Mouse (Mus musculus) forelimb bud, embryonic 11.5 days (tissue): ENCODE measurements around the gene Nid1.
"Not testable (repeated sequence)": the region's sequence is repeated elsewhere in the genome, so short reads cannot be mapped to it uniquely, and the experiment has no call there.

Experiments used
- DNase-seq: peaks from one replicate; pipeline ENCODE4 v3.0.0-alpha.2; 2012; ENCODE audit warnings: low read depth, low spot score

Nid1 gene

DNA sequence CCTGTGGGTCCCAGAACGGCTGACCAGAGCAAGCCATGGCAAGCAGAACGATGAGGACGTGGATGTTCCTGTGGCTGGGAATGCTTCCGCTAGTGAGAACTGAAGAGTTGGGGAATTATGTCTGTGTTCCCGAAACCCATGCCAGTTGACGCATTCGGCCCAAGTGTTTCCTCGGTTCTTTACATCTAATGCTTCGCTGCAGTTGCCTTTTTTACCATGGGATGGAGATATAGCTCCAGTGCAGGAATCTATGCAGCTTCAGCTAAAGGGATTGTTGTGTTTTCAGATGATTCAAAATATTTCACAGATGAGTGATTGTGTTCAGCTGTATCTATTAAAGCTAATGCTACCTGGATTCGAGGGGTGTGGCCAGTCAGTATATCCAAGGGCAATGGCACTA lies 105.7 kb downstream of the Nid1 start:
- not testable (repeated sequence) for DNase-seq

DNA sequence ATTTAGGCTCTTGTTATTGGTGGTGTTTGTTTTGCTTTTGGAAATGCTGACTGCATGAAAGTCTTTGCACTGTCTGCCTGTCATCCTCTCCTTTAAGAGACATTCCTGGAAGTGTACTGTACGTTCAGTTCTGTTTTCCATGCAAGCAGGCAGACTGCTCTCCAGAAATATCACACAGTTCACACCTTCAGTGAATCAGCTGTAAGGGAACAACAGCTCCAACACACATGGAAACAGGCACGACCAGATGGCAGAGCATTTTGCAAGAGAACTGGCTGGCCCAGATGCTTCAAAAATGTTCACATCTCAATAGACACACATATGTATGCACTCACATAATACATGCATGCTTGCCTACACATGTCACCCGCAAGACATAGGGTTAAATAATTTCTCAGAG lies 109.4 kb downstream of the Nid1 start:
- no peak for DNase-seq

DNA sequence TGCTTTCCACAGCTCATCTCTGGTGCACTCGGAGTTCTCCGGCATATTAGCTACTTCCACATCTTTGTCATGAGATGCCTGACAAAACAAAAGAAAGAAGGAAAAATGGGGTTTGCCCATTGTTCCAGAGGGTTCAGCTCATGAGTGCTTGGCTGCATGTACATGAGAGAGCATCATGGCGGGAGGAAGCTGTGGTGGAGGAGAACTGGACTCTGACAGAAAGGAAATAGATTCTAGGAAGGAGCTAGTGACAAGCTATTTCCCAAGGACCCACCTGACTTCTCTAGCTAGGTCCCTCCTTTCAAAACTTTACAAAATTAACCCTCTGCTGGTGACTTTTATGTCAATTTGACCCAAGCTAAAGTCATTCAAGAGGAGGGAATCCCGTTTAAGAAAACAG lies 110.5 kb downstream of the Nid1 start:
- DNase-seq: no peak

DNA sequence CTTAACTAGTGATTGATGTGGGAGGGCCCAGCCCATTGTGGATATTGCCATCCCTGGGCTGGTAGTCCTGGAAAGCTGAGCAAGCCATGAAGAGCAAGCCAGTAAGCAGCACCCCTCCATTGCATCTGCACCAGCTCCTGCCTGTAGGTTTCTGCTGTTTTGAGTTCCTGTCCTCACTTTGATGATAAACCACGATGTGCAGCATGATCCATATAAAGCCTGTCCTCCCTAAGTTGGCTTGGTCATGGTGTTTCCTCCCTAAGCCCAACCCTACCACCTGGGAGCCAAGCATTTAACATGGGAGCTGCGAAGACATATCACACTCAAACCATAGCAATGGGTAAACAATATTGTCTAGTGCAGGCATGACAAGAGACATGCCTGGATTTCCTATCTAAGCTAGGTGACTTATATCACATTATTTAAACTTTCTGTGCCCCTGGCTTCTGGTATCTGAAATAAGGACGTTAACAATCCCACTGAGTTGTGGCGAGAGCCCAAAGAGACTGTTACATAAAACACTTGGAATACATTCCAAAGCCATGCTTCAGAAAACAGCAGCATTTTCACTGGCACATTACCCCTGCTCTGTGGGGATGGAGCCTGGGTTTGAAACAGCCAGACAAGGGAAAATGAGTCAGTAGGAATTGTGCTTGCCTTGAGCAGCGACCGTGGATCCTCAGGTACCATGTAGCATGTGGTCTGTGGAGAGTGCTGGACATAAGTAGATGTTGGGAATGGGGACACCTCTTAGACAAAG lies 111.3 kb downstream of the Nid1 start:
- no peak for DNase-seq

DNA sequence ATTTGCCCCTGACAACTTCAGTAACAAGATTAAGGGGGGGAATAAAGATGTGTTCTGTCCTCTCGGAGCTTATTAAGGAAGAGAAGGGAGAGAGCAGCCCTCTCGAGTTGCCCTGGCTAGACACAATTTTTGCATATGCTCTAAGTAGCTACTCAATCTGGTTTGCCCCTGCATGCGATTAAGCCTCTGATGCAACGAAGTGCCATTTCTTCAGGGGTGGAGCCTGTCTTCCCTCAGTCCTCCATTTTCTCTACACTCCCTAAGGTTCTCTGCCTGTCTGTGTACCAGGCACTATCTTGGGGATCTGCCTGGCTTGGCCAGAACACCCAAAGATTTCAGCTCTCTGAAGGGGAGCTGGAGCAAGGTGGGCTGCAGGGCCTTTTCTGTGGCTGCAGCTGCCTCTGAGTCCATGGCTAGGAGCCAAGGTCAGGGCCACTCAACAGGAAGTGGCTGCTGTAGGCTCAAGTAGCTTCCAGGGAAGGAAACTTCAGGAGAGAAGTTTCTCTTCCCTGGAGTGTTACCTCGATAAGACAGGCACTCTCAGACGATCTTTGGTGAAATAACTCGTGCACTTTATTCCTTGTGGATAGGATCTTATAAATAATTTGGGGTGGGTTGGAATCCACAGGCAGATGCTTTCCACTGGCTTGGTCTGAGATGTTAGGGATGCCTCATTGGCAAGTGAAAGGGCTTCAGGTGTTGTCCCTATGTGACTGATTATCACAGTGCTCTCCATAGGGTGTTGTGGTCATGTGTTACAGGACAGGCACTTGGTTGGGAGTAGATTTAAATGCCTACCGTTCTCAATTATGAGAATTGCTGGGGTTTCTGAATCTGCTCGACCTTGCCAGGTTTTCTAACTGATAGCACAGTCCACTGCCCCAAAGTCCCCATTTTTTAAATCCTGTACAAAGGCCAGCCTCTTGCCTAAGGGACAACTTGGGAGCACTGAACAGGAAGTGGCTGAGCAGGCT lies 112.6 kb downstream of the Nid1 start:
- DNase-seq: no peak

DNA sequence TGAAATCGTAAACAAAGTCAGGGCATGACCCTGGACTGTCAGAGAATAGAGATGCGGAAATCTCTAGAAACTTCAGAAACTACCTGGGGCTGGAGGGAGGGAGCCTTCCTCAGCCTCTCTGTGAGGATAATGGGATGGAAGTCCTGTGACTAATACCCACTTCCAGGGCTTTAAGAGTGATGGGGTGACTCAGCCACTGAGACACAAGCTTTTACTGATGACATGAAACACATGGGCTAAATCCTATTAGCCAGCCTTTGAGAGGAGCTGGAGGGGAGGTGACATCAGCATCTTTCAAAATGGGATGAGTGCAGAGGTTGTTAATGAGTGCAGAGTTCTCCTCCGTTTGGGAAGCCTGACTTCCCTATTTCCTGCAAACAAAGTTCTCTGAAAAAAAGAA lies 114.7 kb downstream of the Nid1 start:
- DNase-seq: no peak

DNA sequence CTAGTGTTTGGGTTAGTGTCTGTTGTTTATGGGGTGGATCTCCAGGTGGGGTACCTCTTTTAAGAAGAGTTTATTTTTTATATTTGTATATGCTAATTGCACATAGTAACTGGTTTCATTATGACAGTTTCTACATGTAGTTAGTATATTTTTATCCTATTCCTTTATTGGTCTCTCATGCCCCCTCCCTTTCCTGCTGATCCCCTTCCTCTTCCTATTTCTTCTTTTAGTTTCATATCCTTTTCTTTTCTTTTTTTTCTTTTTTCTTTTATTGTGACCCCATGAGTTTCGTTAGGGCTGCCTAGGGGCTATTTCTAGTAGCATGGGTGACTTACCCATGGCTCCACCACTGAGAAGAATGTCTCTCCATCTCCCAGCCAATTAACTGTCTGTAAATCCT lies 116.3 kb downstream of the Nid1 start:
- no peak for DNase-seq

DNA sequence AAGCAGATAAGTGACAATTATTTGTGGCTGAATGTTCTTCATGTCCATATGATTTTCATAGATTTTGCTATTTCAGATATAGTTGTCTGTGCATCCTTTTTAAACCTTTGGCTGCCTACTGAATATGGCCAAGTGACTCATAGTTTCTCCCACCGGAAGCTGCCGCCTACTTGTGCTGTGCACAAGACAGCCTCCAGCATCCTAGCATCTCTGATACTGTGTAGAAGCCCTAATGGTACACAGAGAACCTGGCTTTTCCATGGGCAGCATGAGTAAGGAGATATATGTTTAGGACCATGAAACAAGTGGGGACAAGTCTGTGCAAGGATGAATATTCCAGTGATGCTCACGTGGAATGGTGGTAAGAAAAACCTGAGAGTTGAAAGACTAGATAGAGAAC lies 117.8 kb downstream of the Nid1 start:
- DNase-seq: no peak

DNA sequence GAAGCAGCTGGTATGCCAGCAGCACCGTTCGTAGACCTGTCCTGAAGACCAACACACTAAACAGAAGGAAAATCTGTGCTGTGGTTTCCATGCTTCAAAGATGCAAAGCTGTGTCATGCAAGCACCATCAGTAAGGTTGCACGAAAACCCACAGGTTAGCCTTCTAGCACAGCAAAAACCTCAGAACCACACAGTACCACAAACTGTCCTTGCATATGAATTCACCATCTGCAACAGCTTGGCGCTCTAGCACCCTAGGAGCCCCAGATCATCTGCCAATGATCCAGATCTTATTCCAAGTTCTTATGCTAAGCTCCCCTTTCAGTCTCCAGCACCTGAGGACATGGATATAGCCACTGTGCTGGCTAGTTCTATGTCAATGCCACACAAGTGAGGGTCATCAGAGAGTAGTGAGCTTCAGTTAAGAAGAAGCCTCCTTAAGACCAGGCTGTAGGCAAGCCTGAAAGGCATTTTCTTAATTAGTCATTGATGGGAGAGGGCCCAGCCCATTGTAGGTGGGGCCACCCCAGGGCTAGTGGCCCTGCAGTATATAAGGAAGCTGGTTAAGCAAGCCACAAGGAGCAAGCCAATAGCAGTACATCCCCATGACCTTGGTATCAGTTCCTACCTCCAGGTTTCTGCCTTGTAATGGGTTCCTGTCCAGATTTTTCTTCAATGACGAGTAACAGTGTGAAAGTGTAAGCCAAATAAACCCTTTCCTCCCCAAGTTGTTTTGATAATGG lies 119.8 kb downstream of the Nid1 start:
- no peak for DNase-seq

DNA sequence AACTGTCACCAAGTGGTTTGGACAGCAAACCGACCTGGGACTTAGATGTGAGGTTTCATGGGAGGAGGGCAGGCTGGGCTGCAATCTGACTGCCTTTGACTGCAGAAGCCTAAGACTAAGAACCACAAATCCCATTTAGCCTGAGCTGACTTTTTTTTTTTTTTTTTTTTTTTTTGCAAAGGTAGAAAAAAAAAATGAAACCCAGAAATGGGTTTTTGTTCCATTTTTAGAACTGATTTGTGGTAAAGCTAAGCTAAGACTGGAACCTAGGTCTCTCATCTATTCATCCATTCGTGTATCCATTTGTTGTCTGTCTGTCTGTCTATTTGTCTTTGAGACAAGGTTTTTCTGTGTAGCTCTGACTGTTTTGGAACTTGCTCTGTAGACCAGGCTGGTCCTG lies 120.9 kb downstream of the Nid1 start:
- DNase-seq: no peak

DNA sequence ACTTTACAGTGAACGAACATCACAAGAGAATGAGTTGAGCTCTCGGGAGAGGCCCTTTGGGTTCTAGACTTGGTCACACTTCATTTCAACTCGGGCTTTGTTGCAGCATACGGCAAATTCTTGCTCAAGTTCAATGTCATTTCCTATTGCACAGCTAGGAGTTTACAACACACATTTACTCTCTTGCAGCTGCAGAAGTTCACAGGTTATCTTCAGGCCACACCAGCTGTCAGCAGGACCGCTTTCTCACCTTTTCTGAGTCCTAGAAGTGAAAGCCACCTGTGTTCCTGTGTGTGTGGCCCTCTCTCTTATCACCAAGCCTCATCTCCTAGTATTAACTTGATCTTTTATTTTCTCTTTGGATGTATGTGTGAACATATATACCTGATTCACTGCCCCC lies 121.5 kb downstream of the Nid1 start:
- no peak for DNase-seq
